Mouse (Mus musculus) kidney, adult 2 months (tissue): ENCODE measurements at regions not wholly inside any gene's neighbourhood (a gene's known extent, or its start where the extent isn't known, plus 50 kb on each side); places are given as distances from the start of the nearest gene placed in this dataset.

Experiments used
- CTCF ChIP-seq: fragments of 200-500 bp; conservative IDR thresholded peaks from 2 replicates; pipeline ENCODE4 v1.5.1; 2011; ENCODE audit warnings: low read depth, mild to moderate bottlenecking, control low read depth, low read length, moderate library complexity, mixed read lengths; ENCODE audit not compliant: insufficient read depth, insufficient read length
- POLR2A ChIP-seq: fragments of 200-500 bp; IDR thresholded peaks from one replicate; pipeline ENCODE4 v1.6.1; 2011; ENCODE audit warnings: low read depth, low read length, control low read depth

- TF ChIP-seq POLR2A (no peak), CTCF (no peak)
Measured at GRCm38 (mm10) chr1:128813379-128813778, 221.3 kb upstream of the Cxcr4 start.
